Mouse (Mus musculus): Measurements from ENCODE around the gene Gal3st2b.
"Not testable (repeated sequence)": the region's sequence is repeated elsewhere in the genome, so short reads cannot be mapped to it uniquely, and the experiment has no call there.

Gal3st2b gene

GRCm38 (mm10) chr1:93918011-93918410, at the start of gene Gal3st2b:
TSS of gene Gal3st2b (plus strand) at chr1:93918311.
- DNase-seq = not testable (repeated sequence)

GRCm38 (mm10) chr1:93871594-93872105, 46.5 kb upstream of the Gal3st2b start:
- DNase-seq = not testable (repeated sequence)

- DNase-seq = not testable (repeated sequence)
These were observed 43.7 kb upstream of the Gal3st2b start for GRCm38 (mm10) chr1:93874405-93874804.

GRCm38 (mm10) chr1:93881778-93882177, 36.3 kb upstream of the Gal3st2b start:
- not testable (repeated sequence) for DNase-seq

GRCm38 (mm10) chr1:93890936-93891335, 27.2 kb upstream of the Gal3st2b start:
- peak in 1 of 2 experiments; percentile 6 for DNase-seq

GRCm38 (mm10) chr1:93897395-93897794, 20.7 kb upstream of the Gal3st2b start:
- DNase-seq = not testable (repeated sequence)

GRCm38 (mm10) chr1:93901291-93901690, 16.8 kb upstream of the Gal3st2b start:
- DNase-seq = not testable (repeated sequence)

GRCm38 (mm10) chr1:93906690-93907089, 11.4 kb upstream of the Gal3st2b start:
- DNase-seq = not testable (repeated sequence)

GRCm38 (mm10) chr1:93908977-93909586, 9.0 kb upstream of the Gal3st2b start:
- DNase-seq = not testable (repeated sequence)

- not testable (repeated sequence) for DNase-seq
These were observed 6.2 kb upstream of the Gal3st2b start for GRCm38 (mm10) chr1:93911877-93912276.

- not testable (repeated sequence) for DNase-seq
These were observed 951 bp upstream of the Gal3st2b start for GRCm38 (mm10) chr1:93917160-93917559.

GRCm38 (mm10) chr1:93918775-93919174, 664 bp downstream of the Gal3st2b start:
- not testable (repeated sequence) for DNase-seq

- not testable (repeated sequence) for DNase-seq
These were observed 1.2 kb downstream of the Gal3st2b start for GRCm38 (mm10) chr1:93919321-93919720.

- not testable (repeated sequence) for DNase-seq
These were observed 4.5 kb downstream of the Gal3st2b start for GRCm38 (mm10) chr1:93922609-93923008.

GRCm38 (mm10) chr1:93923098-93923497, 5.0 kb downstream of the Gal3st2b start:
- not testable (repeated sequence) for DNase-seq

- DNase-seq = not testable (repeated sequence)
These were observed 17.3 kb downstream of the Gal3st2b start for GRCm38 (mm10) chr1:93935378-93935777.

- DNase-seq = not testable (repeated sequence)
These were observed 19.7 kb downstream of the Gal3st2b start for GRCm38 (mm10) chr1:93937807-93938206.

GRCm38 (mm10) chr1:93938415-93938814, 20.3 kb downstream of the Gal3st2b start:
- not testable (repeated sequence) for DNase-seq

- not testable (repeated sequence) for DNase-seq
These were observed 31.0 kb downstream of the Gal3st2b start for GRCm38 (mm10) chr1:93949087-93949486.

GRCm38 (mm10) chr1:93966489-93966888, 48.4 kb downstream of the Gal3st2b start:
- DNase-seq = not testable (repeated sequence)

GRCm38 (mm10) chr1:93970380-93970779, 52.3 kb downstream of the Gal3st2b start:
- not testable (repeated sequence) for DNase-seq

GRCm38 (mm10) chr1:93970797-93971196, 52.7 kb downstream of the Gal3st2b start:
- DNase-seq = not testable (repeated sequence)

GRCm38 (mm10) chr1:93975764-93976163, 57.7 kb downstream of the Gal3st2b start:
- DNase-seq = not testable (repeated sequence)

GRCm38 (mm10) chr1:93978287-93978686, 60.2 kb downstream of the Gal3st2b start:
- not testable (repeated sequence) for DNase-seq

All from lung, adult 18-20 months (tissue).